Mouse (Mus musculus) midbrain, embryonic 12.5 days (tissue): ENCODE data around the gene Sik2. TPM values are rescaled to one million over a fixed set of nuclear protein-coding genes. Genes with fewer than 3 reads are reported as not detected.

Experiments
- ATAC-seq: fragments of 200-750 bp; cut with Nextera tagmentation; 2 replicates; pipeline ENCODE4 v1.8.0; 2017; ENCODE audit warnings: low read depth, moderate TSS enrichment, moderate library complexity; ENCODE audit not compliant: low FRiP score
- H3K27ac ChIP-seq: fragments of 300-500 bp; sonication (generic); replicated peaks from 2 replicates; pipeline ENCODE4 v1.5.1; 2016; ENCODE audit warnings: mild to moderate bottlenecking
- H3K27me3 ChIP-seq: fragments of 300-500 bp; sonication (generic); 2 replicates; pipeline ENCODE4 v1.6.1; 2016; ENCODE audit warnings: mild to moderate bottlenecking
- H3K36me3 ChIP-seq: fragments of 300-500 bp; sonication (generic); 2 replicates; pipeline ENCODE4 v1.6.1; 2016
- H3K4me1 ChIP-seq: fragments of 300-500 bp; sonication (generic); 2 replicates; pipeline ENCODE4 v1.6.1; 2016
- H3K4me2 ChIP-seq: fragments of 300-500 bp; sonication (generic); replicated peaks from 2 replicates; pipeline ENCODE4 v1.6.1; 2016; ENCODE audit warnings: mild to moderate bottlenecking, moderate library complexity
- H3K4me3 ChIP-seq: fragments of 300-500 bp; sonication (generic); 2 replicates; pipeline ENCODE4 v1.5.1; 2016; ENCODE audit warnings: mild to moderate bottlenecking
- H3K9ac ChIP-seq: fragments of 300-500 bp; sonication (generic); replicated peaks from 2 replicates; pipeline ENCODE4 v1.6.1; 2016; ENCODE audit warnings: mild to moderate bottlenecking, moderate library complexity
- H3K9me3 ChIP-seq: fragments of 300-500 bp; sonication (generic); 2 replicates; pipeline ENCODE4 v1.6.1; 2016; ENCODE audit warnings: mild to moderate bottlenecking
- WGBS: fragments of 180-500 bp; shearing (Covaris S2); methylation state at CpG from one replicate; pipeline ENCODE4 v1.1.7; 2016; 5-methylcytosine and 5-hydroxymethylcytosine counted together
- polyA plus RNA-seq: library from polyadenylated mRNA; unstranded; fragments of >200 nt; fragmentation: Nextera tagmentation; extraction: Ambion mirVana; gene quantifications from 2 replicates; pipeline ENCODE4 v1.2.1, GENCODE M21; 2016

The Sik2 gene
- polyA plus RNA-seq, 1 experiment from 2014 or later, result 15.1 TPM

DNA sequence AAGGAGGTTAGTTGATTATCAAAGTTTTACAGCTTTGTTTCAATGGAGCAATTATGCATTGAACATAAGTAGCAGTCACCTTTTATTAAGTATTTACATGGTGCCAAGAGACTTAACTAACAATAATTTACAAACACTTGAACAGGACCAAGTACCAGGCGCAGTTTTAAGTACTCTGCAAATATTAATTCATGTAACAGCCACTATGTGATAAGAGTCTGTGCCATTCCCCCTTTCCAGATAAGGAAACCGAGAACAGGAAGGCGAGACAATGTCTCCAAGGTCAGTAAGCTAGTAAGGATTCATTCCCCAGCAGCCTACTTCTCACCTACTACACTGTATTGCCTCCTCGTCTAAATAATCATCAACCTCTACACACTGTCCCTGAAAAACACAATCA lies 83.1 kb downstream of the Sik2 start:
- H3K4me2 ChIP-seq, result no peak overlapping the region
- H3K27me3 ChIP-seq, result no peaks in the 10 kb centered on the region
- 0 out of 2 replicates have a peak, but pooled peaks cover 1% of the 10 kb centered on the region for H3K36me3 ChIP-seq
- H3K4me3 ChIP-seq, result no peak overlapping the region
- no peak for ATAC-seq
- H3K9me3 ChIP-seq, result no peaks in the 10 kb centered on the region
- WGBS, result 90% methylated on average over 4 of the region's 4 CpGs
- no peak overlapping the region for H3K27ac ChIP-seq
- H3K9ac ChIP-seq, result no peak overlapping the region
- no peaks in the 10 kb centered on the region for H3K4me1 ChIP-seq

DNA sequence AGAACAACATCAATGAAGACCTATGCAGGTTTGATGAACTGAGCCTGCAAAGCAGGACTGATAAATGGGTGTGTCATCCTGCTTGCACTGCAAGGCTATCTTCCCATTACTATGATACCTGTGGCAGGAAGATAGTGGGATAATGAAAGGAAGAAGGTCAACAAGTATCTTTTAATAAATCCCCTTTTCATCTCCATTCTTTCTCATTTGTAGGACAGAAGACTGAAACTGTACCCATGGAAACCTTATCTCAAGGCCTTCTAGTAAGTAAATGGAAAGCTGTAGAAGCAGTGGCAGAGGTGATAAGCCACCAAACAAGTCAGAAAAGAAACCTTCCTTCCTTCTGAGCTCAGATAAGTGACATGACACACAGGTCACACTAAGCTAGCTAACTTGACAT lies 84.4 kb downstream of the Sik2 start:
- Histone ChIP-seq H3K27ac (no peak overlapping the region), H3K4me2 (no peak overlapping the region), H3K36me3 (no peaks in the 10 kb centered on the region), H3K4me1 (no peaks in the 10 kb centered on the region), H3K27me3 (no peaks in the 10 kb centered on the region), H3K9me3 (no peaks in the 10 kb centered on the region), H3K4me3 (no peak overlapping the region), H3K9ac (no peak overlapping the region)
- no peak for ATAC-seq

DNA sequence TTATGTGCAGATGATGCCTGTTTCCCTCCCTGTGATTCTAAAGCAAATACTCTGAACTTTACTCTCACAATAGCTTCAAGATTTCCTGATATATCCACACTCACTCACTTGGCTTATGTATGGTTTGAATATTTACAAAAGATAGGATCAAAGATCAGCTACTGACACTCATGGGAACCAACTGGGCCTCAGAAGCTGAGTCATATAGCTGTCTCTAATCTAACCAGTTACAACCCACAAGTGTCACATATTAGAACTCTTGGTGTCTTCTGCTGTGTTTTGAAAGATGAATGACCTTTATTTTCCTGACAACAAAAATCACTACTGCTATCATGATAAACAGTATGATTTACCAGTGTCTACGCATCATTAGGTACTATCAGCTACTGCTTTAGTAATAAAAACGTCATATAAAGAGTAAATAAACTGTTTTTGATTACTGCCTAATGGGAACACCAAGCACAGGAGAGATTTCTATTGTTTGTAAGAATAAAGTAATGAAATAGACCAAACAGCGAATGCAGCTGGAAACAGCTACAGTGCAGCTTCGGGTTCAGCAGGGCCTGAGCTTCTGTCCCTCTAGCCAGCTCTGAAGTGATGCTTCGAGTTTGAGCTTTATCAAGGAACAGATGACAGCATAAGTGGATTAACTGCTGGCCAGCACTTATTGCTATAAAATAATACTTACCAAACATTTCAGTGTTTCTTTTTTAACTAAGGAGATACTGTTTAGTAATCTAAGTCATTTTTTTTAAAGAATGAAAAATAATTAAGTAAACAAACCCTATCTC lies 86.3 kb downstream of the Sik2 start:
- no peak overlapping the region for H3K4me2 ChIP-seq
- H3K4me3 ChIP-seq, result no peak overlapping the region
- no peaks in the 10 kb centered on the region for H3K4me1 ChIP-seq
- H3K27me3 ChIP-seq, result no peaks in the 10 kb centered on the region
- ATAC-seq, result no peak
- H3K9me3 ChIP-seq, result no peaks in the 10 kb centered on the region
- H3K36me3 ChIP-seq, result no peaks in the 10 kb centered on the region
- no peak overlapping the region for H3K27ac ChIP-seq
- 80% methylated on average over 5 of the region's 5 CpGs for WGBS
- H3K9ac ChIP-seq, result no peak overlapping the region

- H3K4me2 ChIP-seq, result no peak overlapping the region
- no peak for ATAC-seq
Measured at GRCm38 (mm10) chr9:50920933-50921895, 87.7 kb downstream of the Sik2 start.

DNA sequence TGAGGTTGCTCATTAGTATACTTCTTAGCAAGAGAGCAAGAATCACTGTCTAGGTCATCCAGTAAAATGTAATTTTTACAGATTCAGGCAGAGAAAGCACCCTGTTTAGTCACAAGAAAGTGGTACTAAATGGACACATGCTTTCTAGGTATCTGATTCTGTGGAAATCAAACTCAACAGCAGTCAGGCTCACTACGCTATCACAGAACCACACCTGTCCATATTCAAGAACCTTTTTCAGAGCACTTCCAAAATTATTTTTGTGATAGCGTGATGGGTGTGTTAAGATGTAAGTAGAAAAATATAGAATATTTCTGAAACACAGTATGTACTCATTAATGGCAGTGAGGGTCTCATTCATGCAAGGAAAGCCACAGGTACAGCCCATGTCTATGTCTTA lies 89.3 kb downstream of the Sik2 start:
- WGBS, result 95% methylated on average over 2 of the region's 2 CpGs
- no peak for ATAC-seq

More at GRCm38 (mm10) chr9:50920933-50921895, 87.7 kb downstream of the Sik2 start:
- no peaks in the 10 kb centered on the region for H3K27me3 ChIP-seq
- no peak overlapping the region for H3K27ac ChIP-seq
- 86% methylated on average over 3 of the region's 3 CpGs for WGBS
- no peak overlapping the region for H3K4me3 ChIP-seq
- no peaks in the 10 kb centered on the region for H3K9me3 ChIP-seq
- no peaks in the 10 kb centered on the region for H3K4me1 ChIP-seq
- H3K36me3 ChIP-seq, result no peaks in the 10 kb centered on the region
- H3K9ac ChIP-seq, result no peak overlapping the region

DNA sequence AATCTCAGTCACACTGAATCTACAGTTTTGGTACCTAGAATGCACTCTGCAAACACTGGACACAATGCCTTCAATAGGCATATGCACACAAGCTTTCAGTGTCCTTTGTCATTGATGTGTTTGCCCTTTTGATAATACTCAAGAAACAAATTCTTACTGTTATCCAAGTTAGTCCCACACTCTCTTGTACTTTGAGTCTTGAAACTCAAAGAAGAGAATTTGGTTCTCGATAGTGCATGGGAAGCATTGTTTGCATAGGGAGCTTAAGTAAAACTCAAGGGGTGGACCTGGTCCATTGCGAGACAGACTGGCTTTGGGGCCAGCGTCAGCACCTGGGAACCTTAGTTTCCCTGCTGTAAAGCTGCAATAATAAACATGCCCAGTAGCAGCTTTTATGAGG lies 90.7 kb downstream of the Sik2 start:
- Histone ChIP-seq H3K4me1 (no peaks in the 10 kb centered on the region), H3K9me3 (no peaks in the 10 kb centered on the region), H3K4me2 (no peak overlapping the region), H3K4me3 (no peak overlapping the region), H3K9ac (no peak overlapping the region), H3K27me3 (no peaks in the 10 kb centered on the region), H3K27ac (no peak overlapping the region), H3K36me3 (no peaks in the 10 kb centered on the region)
- 78% methylated on average over 3 of the region's 3 CpGs for WGBS
- ATAC-seq, result no peak

More for the DNA sequence above, 89.3 kb downstream of the Sik2 start:
- Histone ChIP-seq H3K4me2 (no peak overlapping the region), H3K9ac (no peak overlapping the region), H3K27me3 (no peaks in the 10 kb centered on the region), H3K4me1 (no peaks in the 10 kb centered on the region), H3K9me3 (no peaks in the 10 kb centered on the region), H3K27ac (no peak overlapping the region), H3K4me3 (no peak overlapping the region), H3K36me3 (no peaks in the 10 kb centered on the region)

DNA sequence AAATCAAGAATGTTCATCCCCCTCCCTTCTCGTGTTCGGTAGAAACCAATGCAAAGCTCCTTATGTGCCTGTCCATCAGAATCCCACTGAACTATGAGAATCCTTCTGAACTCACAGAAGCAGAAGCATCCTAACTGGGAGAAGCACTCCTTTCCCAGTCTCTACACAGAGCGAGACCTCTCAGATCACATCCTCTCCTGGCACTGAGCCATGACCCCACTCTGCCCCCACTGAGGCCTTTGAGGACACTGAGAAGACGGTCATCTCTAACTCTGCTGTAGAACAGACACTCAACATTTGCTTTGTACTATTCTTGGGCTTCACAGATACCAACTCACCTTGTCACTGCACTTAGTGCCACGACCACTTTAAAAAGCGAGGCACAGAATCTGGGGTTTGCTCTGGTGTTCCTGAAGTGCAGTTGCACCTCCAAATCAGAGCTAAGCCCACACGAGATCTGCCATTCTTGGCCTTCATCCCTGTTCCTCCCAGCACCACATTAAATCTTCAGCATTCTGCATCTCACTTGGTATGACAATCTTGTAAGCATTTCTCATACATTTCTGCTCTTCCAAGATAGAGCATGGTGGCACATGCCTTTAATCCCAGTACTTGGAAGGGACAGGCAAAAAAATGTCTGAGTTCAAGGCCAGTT lies 96.9 kb downstream of the Sik2 start:
- no peaks in the 10 kb centered on the region for H3K4me1 ChIP-seq
- no peaks in the 10 kb centered on the region for H3K36me3 ChIP-seq
- no peak overlapping the region for H3K4me3 ChIP-seq
- H3K9me3 ChIP-seq, result no peaks in the 10 kb centered on the region
- no peak for ATAC-seq
- no peaks in the 10 kb centered on the region for H3K27me3 ChIP-seq
- no peak overlapping the region for H3K4me2 ChIP-seq
- no peak overlapping the region for H3K9ac ChIP-seq
- H3K27ac ChIP-seq, result no peak overlapping the region
- 90% methylated on average over 7 of the region's 7 CpGs for WGBS

GRCm38 (mm10) chr9:50905321-50905720 lies 103.6 kb downstream of the Sik2 start:
- no peak overlapping the region for H3K27ac ChIP-seq
- 86% methylated on average over 3 of the region's 3 CpGs for WGBS
- H3K27me3 ChIP-seq, result no peaks in the 10 kb centered on the region
- no peaks in the 10 kb centered on the region for H3K36me3 ChIP-seq
- no peaks in the 10 kb centered on the region for H3K9me3 ChIP-seq
- H3K4me3 ChIP-seq, result no peak overlapping the region
- ATAC-seq, result no peak
- H3K4me1 ChIP-seq, result 0 out of 2 replicates have a peak, but pooled peaks cover 2% of the 10 kb centered on the region
- H3K4me2 ChIP-seq, result no peak overlapping the region
- no peak overlapping the region for H3K9ac ChIP-seq

- Histone ChIP-seq H3K4me1 (peaks cover 5% of the 10 kb centered on the region; the same call in 1 of the 2 replicates), H3K27ac (no peak overlapping the region), H3K9ac (no peak overlapping the region), H3K36me3 (no peaks in the 10 kb centered on the region), H3K4me2 (no peak overlapping the region), H3K27me3 (no peaks in the 10 kb centered on the region), H3K9me3 (no peaks in the 10 kb centered on the region), H3K4me3 (no peak overlapping the region)
- 86% methylated on average over 6 of the region's 6 CpGs for WGBS
- ATAC-seq, result no peak
Measured at GRCm38 (mm10) chr9:50904196-50904847, 104.6 kb downstream of the Sik2 start.

- Histone ChIP-seq H3K36me3 (peaks cover 32% of the 10 kb centered on the region), H3K27ac (no peak overlapping the region), H3K4me2 (no peak overlapping the region), H3K27me3 (no peaks in the 10 kb centered on the region), H3K4me3 (no peak overlapping the region), H3K9me3 (no peaks in the 10 kb centered on the region), H3K4me1 (peaks cover 5% of the 10 kb centered on the region; the same call in 1 of the 2 replicates), H3K9ac (no peak overlapping the region)
- 79% methylated on average over 7 of the region's 7 CpGs for WGBS
- no peak for ATAC-seq
Measured at GRCm38 (mm10) chr9:50900026-50900920, 108.6 kb downstream of the Sik2 start.

GRCm38 (mm10) chr9:50893665-50894064 lies 115.2 kb downstream of the Sik2 start:
- no peak overlapping the region for H3K4me3 ChIP-seq
- H3K4me1 ChIP-seq, result no peaks in the 10 kb centered on the region; the same call in 1 of the 2 replicates
- no peak overlapping the region for H3K4me2 ChIP-seq
- no peaks in the 10 kb centered on the region for H3K27me3 ChIP-seq
- H3K36me3 ChIP-seq, result peaks cover 60% of the 10 kb centered on the region
- H3K9me3 ChIP-seq, result no peaks in the 10 kb centered on the region
- no peak overlapping the region for H3K9ac ChIP-seq
- ATAC-seq, result no peak
- no peak overlapping the region for H3K27ac ChIP-seq
- 92% methylated on average over 4 of the region's 4 CpGs for WGBS
